Mouse (Mus musculus) heart, adult 2 months (tissue): ENCODE data around the gene Fam214a. TPM values are rescaled to one million over a fixed set of nuclear protein-coding genes. Genes with fewer than 3 reads are reported as not detected.
"Not testable (repeated sequence)": the region's sequence is repeated elsewhere in the genome, so short reads cannot be mapped to it uniquely, and the experiment has no call there.

Experiments used
- DNase-seq, 2 experiments: peaks; one replicate each; pipeline ENCODE4 v3.0.0; 2021
- H3K27ac ChIP-seq: fragments of 200-600 bp; 2 replicates; pipeline ENCODE4 v1.8.1; 2022
- H3K27me3 ChIP-seq: fragments of 200-500 bp; 2 replicates; pipeline ENCODE4 v1.6.1; 2012; ENCODE audit warnings: mild to moderate bottlenecking, low read length, inconsistent platforms, mixed read lengths; ENCODE audit not compliant: control insufficient read depth, insufficient read depth
- H3K36me3 ChIP-seq: fragments of 200-500 bp; 2 replicates; pipeline ENCODE4 v1.6.1; 2012; ENCODE audit warnings: low read length, inconsistent platforms; ENCODE audit not compliant: control insufficient read depth, insufficient read depth
- H3K4me1 ChIP-seq: fragments of 200-500 bp; 2 replicates; pipeline ENCODE4 v1.6.1; 2011; ENCODE audit warnings: low read length; ENCODE audit not compliant: control insufficient read depth, insufficient read depth
- H3K4me3 ChIP-seq: fragments of 200-600 bp; 2 replicates; pipeline ENCODE4 v1.8.1; 2022
- H3K79me2 ChIP-seq: fragments of 200-500 bp; replicated peaks from 2 replicates; pipeline ENCODE4 v1.6.1; 2012; ENCODE audit warnings: mild to moderate bottlenecking, inconsistent platforms, low read length, moderate library complexity, mixed read lengths; ENCODE audit not compliant: control insufficient read depth, insufficient read depth
- H3K9ac ChIP-seq: fragments of 200-500 bp; 2 replicates; pipeline ENCODE4 v1.6.1; 2012; ENCODE audit warnings: low read depth, mild to moderate bottlenecking, control low read depth, inconsistent platforms, low read length, mixed read lengths
- CTCF ChIP-seq: fragments of 200-600 bp; IDR thresholded peaks from 2 replicates; pipeline ENCODE4 v1.8.1; 2022; ENCODE audit warnings: antibody characterized with exemption, mild to moderate bottlenecking, moderate library complexity
- EP300 ChIP-seq: fragments of 200-500 bp; IDR thresholded peaks from 2 replicates; pipeline ENCODE4 v1.6.1; 2011; ENCODE audit warnings: low read depth, low read length, control low read depth; ENCODE audit not compliant: insufficient read depth
- POLR2A ChIP-seq: fragments of 200-500 bp; IDR thresholded peaks from 2 replicates; pipeline ENCODE4 v1.6.1; 2011; ENCODE audit warnings: mild to moderate bottlenecking, low read depth, low read length, control low read depth; ENCODE audit not compliant: insufficient read depth
- WGBS: fragments of 180-500 bp; shearing (Covaris S2); methylation state at CpG from one replicate; pipeline ENCODE4 v1.1.7; 2018; 5-methylcytosine and 5-hydroxymethylcytosine counted together
- intact Hi-C: fragments of 180-260 bp; cut with DNase I; formaldehyde crosslinking; loops from one replicate; pipeline ENCODE4 v1.15.1; 2025
- polyA plus RNA-seq: library from polyadenylated mRNA; depleted of rRNA; stranded (reverse); fragments of >200 nt; gene quantifications from 2 replicates; pipeline ENCODE4 v1.2.3, GENCODE M21; 2012
- total RNA-seq, 2 experiments: library from RNA; stranded (reverse); gene quantifications; 2 replicates each; pipeline ENCODE4 v1.2.3; 2021

Gene Fam214a
- total and polyA plus RNA-seq, 3 experiments: 10.7 to 30.2 (median 20.6) TPM

GRCm38 (mm10) chr9:74979371-74979770 is 26.7 kb downstream of the Fam214a start:
- intact Hi-C loops: loop anchor here (2.0 kb wide), 1 partner anchor 15 kb away; no protein-coding TSS in a partner anchor
- no peak for DNase-seq
- no peak for TF ChIP-seq POLR2A
- Histone ChIP-seq H3K27me3 (no peaks in the 10 kb centered on the region), H3K36me3 (peaks cover 13% of the 10 kb centered on the region), H3K79me2 (no peaks in the 10 kb centered on the region), H3K4me3 (no peak overlapping the region), H3K4me1 (peaks cover 26% of the 10 kb centered on the region), H3K9ac (no peak overlapping the region), H3K27ac (peak overlapping the region; percentile 65)
- WGBS: 79% methylated on average over 5 of the region's 5 CpGs

- intact Hi-C loops: loop anchor here (2.0 kb wide), 1 partner anchor 15 kb away; no protein-coding TSS in a partner anchor
- 40% methylated on average over 1 of the region's 1 CpGs for WGBS
- DNase-seq: no peak
- no peaks in the 10 kb centered on the region for H3K79me2 ChIP-seq
- H3K9ac ChIP-seq: peak overlapping the region; percentile 7; the same call in 1 of the 2 replicates
- peak overlapping the region; percentile 65 for H3K27ac ChIP-seq
- TF ChIP-seq EP300 (no peak), POLR2A (no peak), CTCF (no peak)
- peaks cover 22% of the 10 kb centered on the region for H3K4me1 ChIP-seq
- H3K4me3 ChIP-seq: no peak overlapping the region
- no peaks in the 10 kb centered on the region for H3K27me3 ChIP-seq
- H3K36me3 ChIP-seq: peaks cover 16% of the 10 kb centered on the region
These were observed 27.2 kb downstream of the Fam214a start for GRCm38 (mm10) chr9:74979866-74980265.

- Histone ChIP-seq H3K27me3 (no peaks in the 10 kb centered on the region), H3K4me1 (peaks cover 18% of the 10 kb centered on the region), H3K36me3 (peaks cover 11% of the 10 kb centered on the region), H3K27ac (peak overlapping the region; percentile 71), H3K79me2 (no peaks in the 10 kb centered on the region), H3K4me3 (no peak overlapping the region), H3K9ac (no peak overlapping the region)
- intact Hi-C loops: no loop called here
- 27% methylated on average over 3 of the region's 3 CpGs for WGBS
- TF ChIP-seq CTCF (no peak), EP300 (no peak), POLR2A (no peak)
- no peak for DNase-seq
These were observed 29.0 kb downstream of the Fam214a start for GRCm38 (mm10) chr9:74981663-74982111.

- peaks cover 11% of the 10 kb centered on the region for H3K36me3 ChIP-seq
- H3K9ac ChIP-seq: no peak overlapping the region; the same call in 1 of the 2 replicates
- WGBS: 63% methylated on average over 8 of the region's 8 CpGs
- H3K27me3 ChIP-seq: no peaks in the 10 kb centered on the region
- H3K79me2 ChIP-seq: no peaks in the 10 kb centered on the region
- no peak for DNase-seq
- H3K4me3 ChIP-seq: no peak overlapping the region
- TF ChIP-seq CTCF: no peak
- TF ChIP-seq EP300: no peak
- TF ChIP-seq POLR2A: no peak
- H3K27ac ChIP-seq: peak overlapping the region; percentile 71
- peaks cover 18% of the 10 kb centered on the region for H3K4me1 ChIP-seq
- intact Hi-C loops: no loop called here
These were observed 29.5 kb downstream of the Fam214a start for GRCm38 (mm10) chr9:74982193-74982592.

GRCm38 (mm10) chr9:74982722-74983121 is 30.0 kb downstream of the Fam214a start:
- intact Hi-C loops, H3K9ac ChIP-seq, H3K27me3 ChIP-seq, DNase-seq, H3K79me2 ChIP-seq, H3K4me3 ChIP-seq: not testable (repeated sequence)
- 97% methylated on average over 1 of the region's 1 CpGs for WGBS
- peaks cover 18% of the 10 kb centered on the region for H3K4me1 ChIP-seq
- H3K36me3 ChIP-seq: peaks cover 10% of the 10 kb centered on the region
- H3K27ac ChIP-seq: peak overlapping the region; percentile 71

GRCm38 (mm10) chr9:74985173-74985715 is 32.6 kb downstream of the Fam214a start:
- Histone ChIP-seq H3K79me2 (no peaks in the 10 kb centered on the region), H3K9ac (no peak overlapping the region), H3K4me3 (no peak overlapping the region), H3K36me3 (peaks cover 9% of the 10 kb centered on the region), H3K27me3 (no peaks in the 10 kb centered on the region), H3K27ac (no peak overlapping the region), H3K4me1 (peaks cover 12% of the 10 kb centered on the region)
- 92% methylated on average over 14 of the region's 14 CpGs for WGBS
- no peak for TF ChIP-seq EP300
- no peak for TF ChIP-seq POLR2A
- no peak for TF ChIP-seq CTCF
- intact Hi-C loops: no loop called here
- DNase-seq: no peak
